Mouse (Mus musculus): ENCODE results near the gene Myl6. TPM values are rescaled to one million over a fixed set of nuclear protein-coding genes. Genes with fewer than 3 reads are reported as not detected.
A peak's percentile ranks its signal among the peaks of the same experiment; 100 is the strongest.
"Not testable (repeated sequence)": the region's sequence is repeated elsewhere in the genome, so short reads cannot be mapped to it uniquely, and the experiment has no call there.

The Myl6 gene
- polyA plus RNA-seq, 1 experiment from 2014 or later = 2,049 TPM

- Histone ChIP-seq H3K9ac (replicated peaks; ENCODE audit: low read depth) (peak overlapping the region; percentile 93), H3K27me3 (replicated peaks; ENCODE audit: insufficient read depth, low read length) (no peaks in the 10 kb centered on the region), H3K27ac (ENCODE audit: low read length) (peak overlapping the region; percentile 95), H3K4me1 (ENCODE audit: insufficient read depth, low read depth, low read length) (no peaks in the 10 kb centered on the region; the same call in 1 of the 2 replicates), H3K4me3 (ENCODE audit: low read depth, low read length) (peak overlapping the region; percentile 78), H3K36me3 (ENCODE audit: insufficient read depth, low read length) (peaks cover 19% of the 10 kb centered on the region), H3K9me3 (ENCODE audit: low read length) (no peaks in the 10 kb centered on the region), H3K4me2 (replicated peaks; ENCODE audit: low read depth, low read length) (peak overlapping the region; percentile 78)
- WGBS = 9% methylated on average over 12 of the region's 12 CpGs
- TF ChIP-seq EP300 (IDR thresholded peaks at IDR 0.05) (no peak), CTCF (IDR thresholded peaks at IDR 0.05) (peak; percentile 27)
- DNase-seq (ENCODE audit: low spot score) = peak; percentile 94
- ATAC-seq = peak; percentile 70
These were observed 1.2 kb downstream of the Myl6 start for GRCm38 (mm10) chr10:128492633-128493311.

- not testable (repeated sequence) for ATAC-seq
- WGBS = 21% methylated on average over 8 of the region's 8 CpGs
These were observed 1.9 kb downstream of the Myl6 start for GRCm38 (mm10) chr10:128492051-128492450.

GRCm38 (mm10) chr10:128491495-128491894, 2.5 kb downstream of the Myl6 start:
- 31% methylated on average over 6 of the region's 6 CpGs for WGBS
- H3K27me3 ChIP-seq (replicated peaks; ENCODE audit: insufficient read depth, low read length) = no peaks in the 10 kb centered on the region
- H3K9ac ChIP-seq (replicated peaks; ENCODE audit: low read depth) = 0 out of 2 replicates have a peak overlapping the region, but pooled peaks have one; percentile 27
- H3K4me1 ChIP-seq (ENCODE audit: insufficient read depth, low read depth, low read length) = no peaks in the 10 kb centered on the region; the same call in 1 of the 2 replicates
- H3K4me2 ChIP-seq (replicated peaks; ENCODE audit: low read depth, low read length) = peak overlapping the region; percentile 78
- no peak for ATAC-seq
- peak overlapping the region; percentile 78; the same call in 1 of the 2 replicates for H3K4me3 ChIP-seq (ENCODE audit: low read depth, low read length)
- peak; percentile 76 for DNase-seq (ENCODE audit: low spot score)
- peaks cover 28% of the 10 kb centered on the region for H3K36me3 ChIP-seq (ENCODE audit: insufficient read depth, low read length)
- H3K9me3 ChIP-seq (ENCODE audit: low read length) = no peaks in the 10 kb centered on the region
- peak overlapping the region; percentile 95 for H3K27ac ChIP-seq (ENCODE audit: low read length)
- TF ChIP-seq EP300 (IDR thresholded peaks at IDR 0.05) (no peak; the same call in 1 of the 2 replicates), CTCF (IDR thresholded peaks at IDR 0.05) (no peak)

More at GRCm38 (mm10) chr10:128492051-128492450, 1.9 kb downstream of the Myl6 start:
- H3K4me3 ChIP-seq (ENCODE audit: low read depth, low read length) = peak overlapping the region; percentile 78
- not testable (repeated sequence) for DNase-seq (ENCODE audit: low spot score); H3K27me3 ChIP-seq (replicated peaks; ENCODE audit: insufficient read depth, low read length); H3K4me1 ChIP-seq (ENCODE audit: insufficient read depth, low read depth, low read length); H3K9me3 ChIP-seq (ENCODE audit: low read length)
- H3K4me2 ChIP-seq (replicated peaks; ENCODE audit: low read depth, low read length) = peak overlapping the region; percentile 78
- H3K9ac ChIP-seq (replicated peaks; ENCODE audit: low read depth) = 0 out of 2 replicates have a peak overlapping the region, but pooled peaks have one; percentile 27
- H3K36me3 ChIP-seq (ENCODE audit: insufficient read depth, low read length) = peaks cover 26% of the 10 kb centered on the region
- peak overlapping the region; percentile 95 for H3K27ac ChIP-seq (ENCODE audit: low read length)

- Histone ChIP-seq H3K36me3 (ENCODE audit: insufficient read depth, low read length) (peaks cover 28% of the 10 kb centered on the region), H3K9ac (replicated peaks; ENCODE audit: low read depth) (no peak overlapping the region; the same call in 1 of the 2 replicates), H3K27ac (ENCODE audit: low read length) (peak overlapping the region; percentile 95), H3K4me1 (ENCODE audit: insufficient read depth, low read depth, low read length) (no peaks in the 10 kb centered on the region; the same call in 1 of the 2 replicates), H3K4me3 (ENCODE audit: low read depth, low read length) (no peak overlapping the region), H3K27me3 (replicated peaks; ENCODE audit: insufficient read depth, low read length) (no peaks in the 10 kb centered on the region), H3K9me3 (ENCODE audit: low read length) (no peaks in the 10 kb centered on the region), H3K4me2 (replicated peaks; ENCODE audit: low read depth, low read length) (peak overlapping the region; percentile 78; the same call in 1 of the 2 replicates)
- 57% methylated on average over 5 of the region's 5 CpGs for WGBS
- ATAC-seq = no peak
- TF ChIP-seq CTCF (IDR thresholded peaks at IDR 0.05) (no peak), EP300 (IDR thresholded peaks at IDR 0.05) (0 out of 2 replicates have a peak, but pooled peaks have one; percentile 2)
- DNase-seq (ENCODE audit: low spot score) = no peak
These were observed 3.0 kb downstream of the Myl6 start for GRCm38 (mm10) chr10:128490912-128491311.

GRCm38 (mm10) chr10:128490232-128490631, 3.7 kb downstream of the Myl6 start:
- Histone ChIP-seq H3K36me3 (ENCODE audit: insufficient read depth, low read length) (peaks cover 33% of the 10 kb centered on the region), H3K27ac (ENCODE audit: low read length) (0 out of 2 replicates have a peak overlapping the region, but pooled peaks have one; percentile 3), H3K27me3 (replicated peaks; ENCODE audit: insufficient read depth, low read length) (no peaks in the 10 kb centered on the region), H3K4me1 (ENCODE audit: insufficient read depth, low read depth, low read length) (no peaks in the 10 kb centered on the region; the same call in 1 of the 2 replicates), H3K9ac (replicated peaks; ENCODE audit: low read depth) (no peak overlapping the region), H3K4me3 (ENCODE audit: low read depth, low read length) (no peak overlapping the region), H3K9me3 (ENCODE audit: low read length) (no peaks in the 10 kb centered on the region), H3K4me2 (replicated peaks; ENCODE audit: low read depth, low read length) (no peak overlapping the region)
- WGBS = 22% methylated on average over 5 of the region's 5 CpGs
- DNase-seq (ENCODE audit: low spot score) = no peak
- TF ChIP-seq EP300 (IDR thresholded peaks at IDR 0.05) (no peak), CTCF (IDR thresholded peaks at IDR 0.05) (no peak)
- ATAC-seq = no peak

- Histone ChIP-seq H3K9ac (replicated peaks; ENCODE audit: low read depth) (no peak overlapping the region), H3K9me3 (ENCODE audit: low read length) (no peaks in the 10 kb centered on the region), H3K4me2 (replicated peaks; ENCODE audit: low read depth, low read length) (no peak overlapping the region), H3K27me3 (replicated peaks; ENCODE audit: insufficient read depth, low read length) (no peaks in the 10 kb centered on the region), H3K36me3 (ENCODE audit: insufficient read depth, low read length) (peaks cover 33% of the 10 kb centered on the region), H3K4me3 (ENCODE audit: low read depth, low read length) (no peak overlapping the region), H3K27ac (ENCODE audit: low read length) (0 out of 2 replicates have a peak overlapping the region, but pooled peaks have one; percentile 3), H3K4me1 (ENCODE audit: insufficient read depth, low read depth, low read length) (no peaks in the 10 kb centered on the region; the same call in 1 of the 2 replicates)
- no peak for DNase-seq (ENCODE audit: low spot score)
- ATAC-seq = no peak
- WGBS = 56% methylated on average over 4 of the region's 4 CpGs
- TF ChIP-seq EP300 (IDR thresholded peaks at IDR 0.05) = no peak
- TF ChIP-seq CTCF (IDR thresholded peaks at IDR 0.05) = no peak
These were observed 4.2 kb downstream of the Myl6 start for GRCm38 (mm10) chr10:128489785-128490184.
